Mouse (Mus musculus): ENCODE data around the gene Sbp.

Sbp gene

GRCm38 (mm10) chr17:23992789-23993553 is 51.5 kb downstream of the Sbp start:
- DNase-seq (ENCODE audit: low spot score in 2 of 2): no peak

- peak; percentile 91 to 93 for DNase-seq (ENCODE audit: low spot score in 2 of 2)
These were observed 52.3 kb downstream of the Sbp start for GRCm38 (mm10) chr17:23993559-23994428.

- no peak for DNase-seq (ENCODE audit: low spot score in 2 of 2)
These were observed 53.2 kb downstream of the Sbp start for GRCm38 (mm10) chr17:23994667-23995066.
